Mouse (Mus musculus) mouse trophoblast stem cell (cell line): ENCODE measurements around the gene Lmod2.

Experiments
- in situ Hi-C, 2 experiments: fragments of 300-500 bp; cut with MseI, MboI; formaldehyde crosslinking; loops; 2 replicates in 1 of 2; 3 replicates in 1 of 2; pipeline ENCODE4 v1.15.1; 2025

The Lmod2 gene

DNA sequence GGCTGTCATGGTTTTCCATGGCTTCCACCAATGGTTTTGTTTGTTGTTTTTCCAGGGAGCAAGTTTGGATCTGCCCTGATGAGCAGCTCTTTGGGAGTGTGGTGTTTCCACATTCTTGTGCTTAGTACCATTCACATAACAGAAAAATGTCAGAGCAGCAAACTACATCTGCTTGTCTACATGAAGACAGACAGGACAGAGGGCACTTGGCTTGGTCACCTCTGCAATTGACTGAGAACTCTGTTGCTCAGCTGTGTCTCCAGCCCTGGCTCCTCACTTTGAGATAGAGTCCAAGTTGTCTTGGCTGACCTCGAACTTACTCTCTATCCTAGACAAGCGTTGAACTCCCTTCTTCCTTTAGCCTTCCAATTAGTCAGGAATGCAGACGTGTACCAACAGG, 4.8 kb downstream of the Lmod2 start:
- in situ Hi-C loops, result no loop called here

DNA sequence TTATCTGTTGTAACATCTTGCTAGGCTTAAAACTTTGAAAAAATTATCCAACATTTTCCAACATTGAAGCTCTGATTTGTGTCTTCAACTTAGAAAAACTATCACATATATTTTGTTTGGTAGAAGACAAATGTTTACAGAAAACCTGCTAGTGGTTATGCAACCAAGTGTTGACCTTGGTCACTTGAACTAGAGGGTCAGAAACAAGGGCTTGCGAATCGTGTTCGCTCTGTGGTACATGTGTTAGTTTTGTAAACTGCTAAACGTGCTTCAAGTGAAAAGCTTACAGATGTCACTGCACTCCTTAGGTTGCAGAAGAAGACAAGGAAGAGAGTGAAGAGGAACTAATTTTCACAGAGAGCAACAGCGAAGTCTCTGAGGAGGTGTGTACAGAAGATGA, 5.4 kb downstream of the Lmod2 start:
- in situ Hi-C loops, result no loop called here

DNA sequence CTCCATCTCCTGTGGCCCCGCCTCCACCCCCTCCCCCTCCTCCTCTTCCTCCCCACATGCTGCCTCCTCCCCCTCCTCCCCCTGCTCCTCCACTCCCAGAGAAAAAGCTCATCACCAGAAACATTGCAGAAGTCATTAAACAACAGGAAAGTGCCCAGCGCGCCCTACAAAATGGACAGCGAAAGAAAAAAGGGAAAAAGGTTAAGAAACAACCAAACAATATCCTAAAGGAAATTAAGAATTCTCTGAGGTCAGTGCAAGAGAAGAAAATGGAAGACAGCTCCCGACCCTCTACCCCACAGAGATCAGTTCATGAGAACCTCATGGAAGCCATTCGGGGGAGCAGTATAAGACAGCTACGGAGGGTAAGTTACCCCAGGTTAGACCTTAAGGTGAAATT, 6.7 kb downstream of the Lmod2 start:
- in situ Hi-C loops, result no loop called here

DNA sequence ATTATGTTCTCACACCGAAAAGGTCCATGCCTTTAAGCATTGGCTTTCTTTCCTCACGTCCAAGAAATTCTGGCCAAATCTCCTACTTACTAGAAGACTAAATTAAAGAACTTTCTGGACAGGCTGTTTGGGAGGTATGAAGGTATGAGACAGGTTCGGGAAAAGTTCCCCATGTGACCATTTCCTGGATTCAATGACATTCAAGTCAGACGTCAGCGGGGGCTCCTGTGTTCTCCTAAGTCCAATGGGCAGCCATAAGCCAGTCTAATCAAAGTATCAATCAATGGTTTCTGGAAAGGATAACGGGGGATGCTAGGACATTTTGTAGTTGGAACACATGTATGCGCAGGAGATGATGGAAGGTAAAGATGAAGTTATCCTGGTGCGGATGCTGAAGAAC, 8.1 kb downstream of the Lmod2 start:
- in situ Hi-C loops, result no loop called here

DNA sequence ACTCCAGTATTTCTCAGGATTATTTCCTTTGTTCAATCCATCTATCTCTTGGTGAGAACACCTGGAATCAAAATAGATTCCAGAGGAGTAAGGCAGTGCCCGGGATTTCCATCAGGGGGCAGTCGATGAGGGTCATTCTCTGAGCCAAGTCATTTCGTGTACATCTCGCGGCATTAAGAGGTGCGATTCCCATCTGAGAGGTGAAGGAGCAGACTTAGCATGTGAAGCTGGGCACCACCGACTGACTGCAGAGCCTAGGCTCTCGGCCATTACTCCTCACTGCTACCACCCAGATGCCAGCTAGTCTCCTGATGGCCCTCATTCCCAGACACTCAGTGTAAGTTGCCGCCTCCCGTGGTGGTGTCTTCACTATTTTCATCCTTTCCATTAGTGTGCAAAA, 8.9 kb downstream of the Lmod2 start:
- in situ Hi-C loops, result no loop called here

DNA sequence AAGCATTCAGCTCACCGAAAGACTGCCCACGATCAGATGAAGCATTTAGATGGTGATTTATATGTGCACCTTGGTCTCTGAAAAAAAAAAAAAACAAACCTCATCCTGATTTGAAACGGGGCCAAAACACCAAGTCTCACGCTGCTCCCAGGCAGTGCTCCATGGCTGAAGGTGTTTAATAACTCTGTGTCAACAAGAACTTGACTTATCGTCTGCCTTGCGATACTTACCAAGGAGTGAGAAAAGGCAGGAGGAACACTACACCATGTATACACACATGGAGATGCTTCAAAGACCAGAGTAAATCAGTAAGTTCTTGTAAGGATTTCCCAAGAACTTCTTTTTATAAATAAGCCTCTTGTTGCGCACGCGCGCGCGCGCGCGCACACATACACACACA, 10.0 kb downstream of the Lmod2 start:
- in situ Hi-C loops, result no loop called here

DNA sequence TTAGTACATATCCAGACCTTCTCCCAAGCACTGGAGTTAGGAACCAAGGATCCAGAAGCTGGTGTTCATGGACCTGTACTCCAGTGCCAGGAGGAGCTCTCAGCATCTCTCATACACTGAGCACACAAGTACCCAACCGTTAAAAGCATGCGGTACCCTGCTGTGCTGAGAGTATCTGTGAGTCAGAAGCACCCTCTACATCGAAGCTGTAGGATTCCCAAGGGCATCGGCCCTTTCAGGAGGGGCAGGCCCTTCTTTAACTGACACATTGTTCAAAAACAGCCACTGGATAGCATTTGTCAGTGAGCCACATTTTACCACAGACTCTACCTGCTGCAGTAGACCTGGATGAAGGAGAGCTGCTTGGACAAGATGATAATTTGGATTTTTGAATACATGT, 10.6 kb downstream of the Lmod2 start:
- in situ Hi-C loops, result no loop called here

DNA sequence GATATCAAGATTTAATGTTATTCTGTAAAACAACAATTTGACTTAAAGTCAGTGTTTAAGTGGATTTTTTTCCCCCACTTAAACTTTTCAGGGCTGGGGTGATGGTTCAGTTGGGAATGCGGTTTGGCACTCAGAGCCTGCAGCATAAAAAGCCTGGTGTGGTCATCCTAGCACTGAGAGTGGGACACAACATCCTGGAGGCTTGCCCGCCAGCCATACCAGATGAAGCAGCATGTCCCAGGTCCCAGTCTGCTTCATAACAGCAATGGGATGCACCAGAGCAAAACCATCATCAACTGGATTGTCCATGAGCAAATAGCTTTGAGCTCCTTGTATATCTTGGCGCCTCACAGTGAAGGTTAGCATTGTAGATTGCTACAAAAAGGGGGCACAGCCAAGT, 11.1 kb downstream of the Lmod2 start:
- in situ Hi-C loops, result no loop called here

DNA sequence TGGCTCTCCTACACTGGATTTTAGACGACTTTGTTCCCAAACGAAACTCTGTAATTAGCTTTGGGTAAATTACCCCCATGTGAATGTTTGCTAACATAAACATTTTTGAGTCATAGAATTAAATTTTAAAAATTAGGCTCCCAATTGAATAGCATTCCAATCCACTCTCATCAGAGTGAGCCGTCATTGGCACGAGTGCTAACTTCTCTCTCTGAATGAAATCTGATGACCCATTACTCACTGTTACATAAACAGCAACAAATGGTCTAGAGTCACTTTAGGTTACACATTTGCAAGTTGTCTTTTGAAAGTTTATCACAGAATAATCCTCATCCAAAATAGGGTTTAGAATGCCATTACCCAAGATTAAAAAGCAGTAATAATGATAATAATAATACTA, 12.0 kb downstream of the Lmod2 start:
- in situ Hi-C loops, result no loop called here

DNA sequence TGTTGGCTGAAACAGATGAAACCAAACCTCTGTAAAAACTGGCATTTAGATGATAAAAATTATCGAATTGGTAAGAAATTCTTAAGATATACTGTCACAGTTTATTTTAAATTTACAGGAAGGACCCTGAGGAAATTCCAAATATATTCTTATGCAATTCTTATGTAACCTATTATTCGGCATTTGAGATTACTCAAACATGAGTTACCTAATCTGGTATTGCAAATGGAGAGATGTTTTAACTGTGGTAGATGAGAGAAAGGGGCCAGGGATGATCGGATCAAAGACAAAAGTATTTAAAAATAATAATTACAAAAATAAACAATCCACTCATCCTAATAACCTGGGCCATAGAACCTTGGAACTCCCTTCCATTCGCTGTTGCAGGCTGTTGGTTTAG, 12.8 kb downstream of the Lmod2 start:
- in situ Hi-C loops, result no loop called here

DNA sequence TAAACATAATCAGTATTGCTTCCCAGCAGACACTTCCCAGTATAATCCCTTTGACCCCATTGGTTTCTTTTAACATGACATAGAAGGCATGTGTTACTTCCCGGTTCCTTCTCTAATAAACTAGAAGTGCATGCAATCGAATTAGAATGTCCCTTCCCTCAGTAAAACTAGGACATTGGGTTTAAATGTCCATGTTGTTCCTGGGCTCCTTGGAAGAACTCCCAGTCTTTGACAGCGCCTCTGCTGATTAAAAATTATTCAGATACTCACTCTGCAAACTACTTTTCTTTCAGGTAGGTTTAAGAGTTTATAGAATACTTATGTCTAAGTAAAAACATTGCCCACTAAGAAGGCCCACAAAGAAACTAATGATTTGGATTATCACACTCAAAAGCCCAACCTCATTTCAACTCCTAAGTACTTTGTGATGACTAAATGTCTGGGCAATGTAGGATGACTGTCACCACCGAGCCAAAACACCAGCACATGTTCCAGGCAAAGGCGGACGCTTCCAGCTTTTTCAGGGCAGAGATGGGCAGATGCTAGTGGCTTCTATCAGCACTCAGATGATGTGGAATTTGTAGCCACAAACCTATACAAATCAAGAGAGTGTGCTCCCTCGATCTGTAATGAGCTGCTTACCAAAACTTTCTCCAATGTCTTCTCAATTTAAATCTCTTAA, 14.7 kb downstream of the Lmod2 start:
- in situ Hi-C loops, result no loop called here

DNA sequence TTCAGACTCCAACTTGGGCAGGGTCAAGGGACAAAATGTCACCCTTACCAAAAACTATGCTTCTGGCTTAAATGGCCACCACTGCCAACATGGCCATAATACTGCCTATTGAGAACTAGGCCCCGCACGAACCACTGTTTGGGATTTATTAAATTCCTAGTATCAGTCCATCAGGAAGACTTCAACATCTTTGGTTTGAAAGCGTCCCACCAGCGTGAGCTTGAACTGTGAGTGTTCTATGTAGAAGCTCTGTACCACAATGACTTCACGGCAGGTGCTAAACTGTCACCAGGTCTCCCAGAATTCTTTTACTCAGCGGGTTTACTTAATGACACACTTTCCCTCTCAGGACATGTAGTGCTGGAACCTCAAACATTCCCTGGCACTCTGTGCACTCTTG, 15.8 kb downstream of the Lmod2 start:
- in situ Hi-C loops, result no loop called here

DNA sequence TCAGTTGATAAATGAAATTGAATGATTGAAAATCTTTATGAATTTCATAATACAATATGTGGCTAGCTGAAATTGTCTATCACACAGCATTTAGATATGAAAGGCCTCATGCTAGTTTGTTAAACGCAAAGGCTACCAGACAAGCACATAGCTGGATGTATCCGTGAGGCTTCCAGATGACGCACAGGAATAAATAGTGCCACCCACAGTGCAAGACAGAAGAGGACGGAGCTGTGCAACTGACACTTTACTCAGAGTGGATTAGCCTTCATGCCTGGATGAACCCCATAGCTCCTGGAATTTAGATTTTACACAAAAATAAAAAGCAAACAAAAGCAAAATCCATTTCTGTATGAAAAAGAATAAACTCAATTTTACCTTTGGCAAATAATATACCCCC, 16.4 kb downstream of the Lmod2 start:
- in situ Hi-C loops, result no loop called here

DNA sequence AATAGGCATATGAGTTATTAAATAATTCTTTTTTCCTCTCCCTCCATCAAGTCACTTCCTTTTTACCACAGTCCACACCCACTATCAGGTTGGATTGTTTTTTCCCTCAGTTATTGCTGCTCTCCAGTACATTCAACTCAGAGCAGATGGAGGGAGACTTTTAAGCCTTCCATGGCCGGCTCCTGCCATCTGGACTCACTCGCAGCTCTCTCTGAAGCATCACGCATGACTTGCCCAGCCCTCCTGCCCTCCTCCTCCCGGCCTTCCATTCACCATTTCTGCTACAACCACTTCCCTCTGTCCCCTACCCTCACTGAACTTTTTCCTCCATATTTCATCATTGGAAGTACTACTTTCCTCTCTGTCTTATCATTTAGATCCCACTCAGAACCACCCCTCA, 19.2 kb downstream of the Lmod2 start:
- in situ Hi-C loops, result no loop called here

DNA sequence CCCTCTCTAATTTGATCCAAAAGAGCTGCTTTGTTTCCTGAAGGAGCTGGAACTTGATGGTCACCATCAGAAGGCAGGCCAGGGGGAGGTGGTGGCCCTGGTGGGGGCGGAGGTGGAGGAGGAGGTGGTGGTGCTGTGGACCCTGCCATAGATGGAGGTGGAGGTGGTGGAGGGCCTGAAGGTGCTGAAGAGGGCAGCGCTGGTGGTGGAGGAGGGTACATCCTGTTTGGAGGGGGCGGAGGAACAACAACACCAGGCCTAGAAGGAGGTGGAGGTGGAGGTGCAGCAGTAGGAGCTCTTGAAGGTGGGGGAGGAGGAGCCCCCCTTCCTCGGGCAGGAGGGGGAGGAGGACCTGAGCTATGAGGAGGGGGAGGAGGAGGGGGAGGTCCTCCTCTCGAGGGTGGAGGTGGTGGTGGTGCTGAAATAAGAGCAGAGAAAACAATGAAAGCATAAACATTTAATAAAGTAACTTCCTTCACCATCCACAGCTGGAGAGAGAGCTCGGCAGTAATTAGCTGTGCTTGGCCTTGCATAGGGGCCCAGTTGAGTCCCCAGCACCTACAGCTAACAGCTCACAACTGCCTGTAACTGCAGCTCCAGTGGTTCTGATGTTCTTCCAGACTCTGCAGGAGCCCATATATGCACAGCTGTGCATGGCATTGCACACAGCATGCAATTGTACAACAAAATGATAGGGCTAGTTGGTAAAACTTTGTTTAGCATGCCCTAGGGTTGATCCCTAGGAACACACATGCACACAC, 21.9 kb downstream of the Lmod2 start:
- in situ Hi-C loops, result no loop called here

DNA sequence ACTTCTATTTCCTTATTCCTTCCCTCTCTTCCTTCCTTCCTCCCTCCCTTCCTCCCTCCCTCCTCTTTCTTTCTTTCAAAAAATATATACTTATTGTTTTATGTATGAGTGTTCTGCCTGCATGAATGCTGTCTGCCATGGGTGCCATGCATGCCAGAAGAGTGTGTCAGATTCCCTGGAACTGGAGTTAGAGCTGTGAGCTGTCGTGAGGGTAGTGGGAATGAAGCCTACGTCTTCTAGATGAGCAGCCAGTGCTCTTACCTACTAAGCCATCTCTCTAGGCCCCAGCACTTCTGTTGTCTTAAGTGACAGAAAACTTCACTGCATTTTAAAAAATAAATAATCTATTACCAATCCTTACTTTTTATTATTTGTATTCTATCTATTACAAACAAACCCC, 23.4 kb downstream of the Lmod2 start:
- in situ Hi-C loops, result no loop called here

DNA sequence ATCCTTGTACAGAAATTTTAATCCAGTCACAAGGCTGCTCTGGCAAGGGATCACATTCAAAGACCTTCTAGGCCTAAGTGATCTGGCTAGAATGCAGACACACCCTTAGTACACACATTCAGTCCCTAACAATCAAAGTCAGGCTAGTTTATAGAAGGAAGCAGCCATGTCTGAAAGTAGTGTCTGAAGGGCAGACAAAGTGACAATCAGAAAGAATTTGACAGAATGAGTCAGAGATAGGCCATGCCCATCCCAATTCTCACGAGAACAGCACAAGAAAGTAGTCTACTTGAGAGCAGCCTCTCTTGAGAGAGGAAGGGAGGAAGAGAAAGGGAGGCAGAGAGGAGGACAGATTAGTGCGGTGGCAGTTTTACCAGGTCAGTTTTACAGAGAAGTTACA, 24.5 kb downstream of the Lmod2 start:
- in situ Hi-C loops, result no loop called here

DNA sequence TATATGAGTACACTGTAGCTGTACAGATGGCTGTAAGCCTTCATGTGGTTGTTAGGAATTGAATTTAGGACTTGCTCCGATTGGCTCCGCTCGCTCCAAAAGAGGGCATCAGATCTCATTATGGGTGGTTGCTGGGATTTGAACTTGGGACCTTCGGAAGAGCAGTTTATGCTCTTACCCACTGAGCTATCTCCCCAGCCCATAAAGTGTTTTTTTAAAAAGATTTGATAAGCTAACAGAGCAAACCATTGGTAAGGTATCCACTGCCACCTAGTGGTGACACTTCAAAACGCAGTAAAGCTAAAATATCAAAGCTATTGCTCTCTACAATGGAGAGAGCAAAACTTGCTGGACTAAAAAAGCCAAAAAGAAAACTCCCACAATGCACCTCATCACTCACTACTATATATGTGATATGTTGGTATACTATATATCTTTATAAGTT, 30.0 kb downstream of the Lmod2 start:
- in situ Hi-C loops, result loop anchor here (5.0 kb wide), 2 partner anchors 95 to 100 kb away; partner anchors contain the start of genes Asb15 (in 1 of the 2) and Ndufa5 (in 1 of the 2)

DNA sequence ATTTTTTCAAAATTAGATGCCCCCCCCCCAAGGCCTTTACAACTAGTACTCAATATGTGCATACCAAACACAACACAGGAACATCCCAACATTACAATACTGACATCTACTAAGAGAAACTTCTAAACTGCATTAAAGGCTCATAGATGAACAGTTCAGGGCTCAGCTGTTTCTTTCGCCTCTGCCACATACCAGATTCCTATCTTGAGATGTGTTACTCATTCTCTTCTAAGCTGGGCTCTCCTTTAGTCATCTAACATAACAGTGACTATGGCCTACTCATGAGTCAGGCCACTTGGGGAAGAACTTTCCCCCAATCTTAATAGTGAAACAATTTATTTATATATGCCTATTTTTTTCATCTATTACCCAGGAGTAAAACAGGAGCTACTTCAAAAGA, 30.9 kb downstream of the Lmod2 start:
- in situ Hi-C loops, result loop anchor here (5.0 kb wide), 2 partner anchors 96 to 101 kb away; partner anchors contain the start of genes Asb15 (in 1 of the 2) and Ndufa5 (in 1 of the 2)

DNA sequence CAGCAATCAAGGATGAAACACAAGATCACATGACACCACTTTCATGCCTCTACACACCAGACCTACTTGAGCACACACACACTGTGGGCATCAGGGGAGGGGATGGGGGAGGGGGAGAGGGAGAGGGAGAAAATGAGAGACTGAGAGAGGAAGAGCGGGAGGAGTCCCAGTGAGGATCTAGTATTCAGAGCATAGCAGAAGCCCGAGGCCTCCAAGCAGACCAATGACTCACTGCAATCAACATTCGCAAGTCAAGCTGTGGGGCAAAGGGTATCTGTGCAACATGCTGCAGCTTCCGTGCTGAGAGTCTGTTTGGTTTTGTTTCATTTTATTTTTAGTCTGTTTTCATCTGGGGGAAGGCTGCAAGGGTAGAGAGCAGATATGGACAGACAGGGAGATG, 34.5 kb downstream of the Lmod2 start:
- in situ Hi-C loops, result no loop called here

DNA sequence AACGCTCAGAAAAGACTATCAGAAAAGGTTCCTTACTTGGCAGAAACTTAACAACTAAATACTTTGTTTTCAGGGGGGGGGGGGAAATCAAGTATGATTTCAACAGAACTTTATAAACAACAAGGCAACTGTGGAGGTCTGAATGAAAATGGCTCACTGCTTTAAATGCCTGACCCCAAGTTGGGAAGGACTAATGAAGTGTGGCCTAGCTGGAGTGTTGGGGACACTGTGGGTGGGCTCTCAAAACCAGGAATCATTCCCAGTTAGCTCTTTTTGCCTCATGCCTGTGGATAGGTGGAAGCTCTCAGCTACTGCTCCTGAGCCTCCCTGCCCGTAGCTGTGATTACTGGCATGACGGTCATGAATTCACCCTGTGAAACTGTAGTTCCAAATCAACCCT, 36.5 kb downstream of the Lmod2 start:
- in situ Hi-C loops, result no loop called here

DNA sequence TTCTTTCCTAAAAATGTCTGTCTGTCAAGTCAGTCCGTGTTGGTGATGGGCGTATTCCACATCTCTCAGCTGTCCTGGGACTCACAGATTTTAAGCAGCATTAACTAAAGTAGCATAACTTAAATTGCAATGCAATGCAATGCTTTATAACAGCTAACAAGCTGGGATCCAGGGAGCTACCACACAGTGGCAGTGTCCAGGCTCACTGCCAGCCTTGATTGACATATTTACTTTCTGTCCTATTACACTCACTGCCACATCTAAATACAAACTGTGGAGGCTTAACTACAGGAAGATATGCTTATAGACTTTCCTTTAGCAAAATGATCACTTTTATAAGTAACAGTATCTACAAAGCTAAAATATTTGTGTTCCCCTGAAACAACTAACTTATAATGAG, 38.3 kb downstream of the Lmod2 start:
- in situ Hi-C loops, result no loop called here

DNA sequence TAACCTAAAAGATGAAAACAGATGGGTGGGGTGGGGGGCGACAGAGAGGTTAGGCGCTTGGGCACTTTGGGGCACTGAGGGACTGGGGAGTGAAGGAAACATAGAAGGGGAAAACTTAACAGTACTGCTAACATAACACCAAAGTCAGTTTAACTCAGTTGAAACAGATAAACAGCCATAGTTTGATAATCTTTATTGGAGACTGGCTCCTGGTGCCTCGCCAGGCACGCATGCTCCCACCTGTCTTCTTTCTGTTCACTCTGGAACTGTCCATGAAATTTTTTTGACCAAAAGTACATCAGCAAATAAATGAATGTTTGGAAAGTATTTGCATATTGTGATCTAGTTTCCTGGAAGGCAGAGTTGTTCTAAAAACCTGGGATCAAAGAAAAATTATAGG, 43.7 kb downstream of the Lmod2 start:
- in situ Hi-C loops, result no loop called here
